Mouse (Mus musculus): ENCODE data around the gene She.

The She gene

DNA sequence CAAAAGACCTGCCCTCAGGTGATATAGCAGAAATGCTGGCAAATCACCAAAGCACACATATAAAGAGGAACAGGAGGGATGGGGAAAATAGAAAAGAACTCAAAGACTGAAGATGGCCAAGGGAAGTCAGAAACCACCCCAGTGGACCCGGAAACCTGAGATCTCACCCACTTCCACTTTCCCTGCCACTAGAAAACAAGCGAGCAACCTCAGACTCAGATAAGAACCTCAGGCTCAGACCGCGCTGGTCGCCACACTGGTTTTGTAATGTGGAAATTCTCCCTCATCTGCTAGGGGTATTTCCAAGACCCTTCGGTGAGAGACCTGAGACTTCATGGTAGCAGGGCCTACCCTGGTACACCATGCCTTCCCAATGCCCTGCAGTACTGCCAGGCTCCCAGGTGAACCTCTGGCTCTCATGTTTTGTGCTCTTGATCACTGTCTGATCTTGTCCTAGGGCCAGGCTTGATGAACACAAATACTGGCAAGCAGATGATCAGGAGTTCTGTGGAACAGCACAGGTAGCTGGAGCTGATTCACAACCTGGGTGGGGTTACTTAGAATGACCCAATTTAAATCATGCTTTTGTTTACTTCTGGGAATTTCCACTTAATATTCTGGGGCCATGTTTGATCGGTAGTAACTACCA lies 56.5 kb downstream of the She start:
- DNase-seq: no peak

- DNase-seq: no peak
Observed at GRCm38 (mm10) chr3:89889841-89890430, 58.8 kb downstream of the She start.

DNA sequence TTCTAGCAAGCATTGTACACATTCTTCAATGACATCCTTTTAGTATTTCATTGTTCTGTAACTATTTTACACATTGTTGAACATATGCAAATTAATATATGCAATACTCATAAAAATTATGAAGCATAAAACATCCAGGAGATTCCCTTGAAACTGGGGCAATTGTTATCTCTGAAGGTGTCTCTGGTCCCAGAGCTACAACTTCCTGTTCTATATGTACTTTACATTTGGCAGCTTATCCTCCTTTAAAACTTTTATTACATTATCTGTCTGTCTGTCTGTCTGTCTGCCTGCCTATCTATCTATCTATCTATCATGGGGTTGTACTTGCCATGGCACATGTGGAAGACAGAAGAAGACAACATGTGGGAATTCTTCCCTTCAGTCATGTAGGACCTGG lies 60.5 kb downstream of the She start:
- no peak for DNase-seq

GRCm38 (mm10) chr3:89892517-89893106 lies 61.4 kb downstream of the She start:
- no peak for DNase-seq

GRCm38 (mm10) chr3:89896571-89896970 lies 65.4 kb downstream of the She start:
- no peak for DNase-seq

DNA sequence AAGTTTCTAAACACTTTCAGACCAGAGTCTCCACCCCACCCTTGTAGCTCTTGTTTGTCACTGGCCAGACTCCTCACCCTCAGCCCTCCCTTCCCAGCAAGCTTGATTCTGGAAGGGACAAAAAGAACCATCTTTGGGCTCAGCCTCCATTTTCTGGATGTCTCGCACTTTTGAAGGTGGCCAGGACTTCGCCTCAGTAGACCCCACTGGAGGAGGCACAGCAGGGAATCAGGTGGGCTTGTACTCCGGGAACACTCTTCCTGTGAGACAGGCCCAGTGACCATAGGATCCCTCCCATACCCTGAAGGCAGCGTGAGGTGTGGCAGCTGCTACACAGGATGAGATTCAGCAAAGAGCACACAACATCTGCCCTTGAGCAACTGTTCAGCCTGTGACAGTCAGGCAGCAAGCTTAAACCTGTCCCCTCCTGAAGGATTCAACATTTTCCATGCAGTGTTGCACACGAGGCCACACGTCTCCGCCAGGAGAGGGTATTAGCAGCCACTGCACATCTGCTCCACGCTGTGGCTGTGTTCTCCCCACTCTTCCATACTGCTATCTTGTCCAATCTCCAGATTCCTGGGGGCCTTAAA lies 66.1 kb downstream of the She start:
- DNase-seq: no peak

DNA sequence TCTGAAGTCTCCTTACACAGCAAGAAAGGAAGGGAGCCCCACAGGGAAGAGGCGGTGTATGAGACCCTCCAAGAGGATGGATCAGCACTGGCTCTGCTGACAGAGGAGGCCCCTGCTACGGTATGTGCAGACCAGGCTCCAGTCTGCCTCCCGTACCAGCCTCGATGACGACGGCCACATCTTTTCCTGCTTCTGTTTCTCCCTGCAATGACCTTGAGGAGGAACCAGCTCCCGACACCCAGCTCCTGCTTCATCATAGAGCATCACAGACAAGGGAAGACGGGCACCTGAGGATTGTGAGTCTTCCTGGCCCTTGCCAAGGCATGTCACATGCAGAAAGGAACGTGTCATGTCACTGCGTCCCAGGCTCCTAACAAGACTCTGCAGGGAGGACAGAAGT lies 66.8 kb downstream of the She start:
- DNase-seq: no peak

GRCm38 (mm10) chr3:89898870-89899510 lies 67.8 kb downstream of the She start:
- no peak for DNase-seq

- DNase-seq: no peak
Observed at GRCm38 (mm10) chr3:89899511-89899908, 68.3 kb downstream of the She start.

DNA sequence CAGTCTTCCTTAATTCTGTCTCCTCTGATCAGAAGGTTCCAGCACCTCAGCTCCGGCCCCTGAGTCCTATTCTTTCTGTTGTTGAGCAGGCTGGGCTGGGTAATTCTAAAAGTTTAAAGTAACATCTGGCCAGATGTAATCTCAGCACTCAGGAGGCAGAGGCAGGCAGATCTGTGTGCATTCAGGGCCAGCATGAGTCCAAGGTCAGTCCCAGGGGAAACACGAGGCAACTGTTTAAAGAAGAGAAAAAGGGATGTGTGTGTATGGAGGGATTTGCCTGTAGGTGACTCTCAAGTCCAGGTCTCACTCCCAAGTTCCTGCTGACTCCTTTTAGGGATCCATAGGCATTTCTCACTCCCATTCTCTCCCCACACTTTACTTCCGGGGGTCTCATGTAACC lies 76.7 kb downstream of the She start:
- DNase-seq: no peak
